In genomic region chr19:41177331-41177730, GRCm38 (mm10) we compare ENCODE assay signal across 23 mouse cellular contexts. TPM values are rescaled to one million over a fixed set of nuclear protein-coding genes. Genes with fewer than 3 reads are reported as not detected.
A peak's percentile ranks its signal among the peaks of the same experiment; 100 is the strongest.
DNase-seq lines count a peak whose midpoint lies in the region; ATAC-seq lines count a peak whose summit lies in the region.
"Had no signal": no experiment of that assay in that cellular context is flagged by ENCODE, and none has a peak within 500 bp of the region (broad histone marks: within the 10 kb centered on the region; RNA-seq: fewer than 3 reads in every experiment).

No protein-coding gene starts in this region.

- H3K36me3 ChIP-seq in forebrain, embryonic 11.5 days (ENCODE audit: control insufficient read depth, insufficient read depth, low read length), result no peaks in the 10 kb centered on the region
- H3K36me3 ChIP-seq in forebrain, embryonic 13.5 days (ENCODE audit: poor library complexity, severe bottlenecking), result no peaks in the 10 kb centered on the region
- no peaks in the 10 kb centered on the region for H3K36me3 ChIP-seq in embryonic facial prominence, embryonic 14.5 days (ENCODE audit: control insufficient read depth, insufficient read depth, low read length)
- H3K36me3 ChIP-seq in midbrain, embryonic 14.5 days (ENCODE audit: control insufficient read depth, insufficient read depth, low read length), result no peaks in the 10 kb centered on the region
- H3K36me3 ChIP-seq: heart, embryonic 13.5 days; limb, embryonic 15.5 days; liver, embryonic 15.5 days; neural tube, embryonic 12.5 days had no signal

- no peak overlapping the region for H3K27ac ChIP-seq in forebrain, embryonic 11.5 days (ENCODE audit: low read depth, low read length)
- no peak overlapping the region for H3K27ac ChIP-seq in forebrain, embryonic 13.5 days
- no peak overlapping the region for H3K27ac ChIP-seq in embryonic facial prominence, embryonic 14.5 days (replicated peaks; ENCODE audit: low read depth, low read length)
- H3K27ac ChIP-seq in midbrain, embryonic 14.5 days (replicated peaks; ENCODE audit: low read depth, low read length), result no peak overlapping the region
- H3K27ac ChIP-seq: heart, embryonic 13.5 days; limb, embryonic 15.5 days; liver, embryonic 15.5 days; neural tube, embryonic 12.5 days had no signal

- 2% methylated on average over 6 of the region's 6 CpGs for WGBS in forebrain, embryonic 11.5 days
- 1% methylated on average over 6 of the region's 6 CpGs for WGBS in forebrain, embryonic 13.5 days
- WGBS in embryonic facial prominence, embryonic 14.5 days, result 39% methylated on average over 6 of the region's 6 CpGs
- 7% methylated on average over 6 of the region's 6 CpGs for WGBS in midbrain, embryonic 14.5 days

- no peak overlapping the region for H3K9ac ChIP-seq in forebrain, embryonic 11.5 days (ENCODE audit: low read length)
- H3K9ac ChIP-seq in forebrain, embryonic 13.5 days, result no peak overlapping the region
- no peak overlapping the region for H3K9ac ChIP-seq in embryonic facial prominence, embryonic 14.5 days (ENCODE audit: low read depth, low read length)
- 0 out of 2 replicates have a peak overlapping the region, but pooled peaks have one; percentile 3 for H3K9ac ChIP-seq in midbrain, embryonic 14.5 days (replicated peaks; ENCODE audit: low read length)
- H3K9ac ChIP-seq: heart, embryonic 13.5 days; limb, embryonic 15.5 days; liver, embryonic 15.5 days; neural tube, embryonic 12.5 days had no signal

- H3K27me3 ChIP-seq in forebrain, embryonic 11.5 days (ENCODE audit: control insufficient read depth, insufficient read depth, low read length), result peaks cover 95% of the 10 kb centered on the region
- peaks cover 100% of the 10 kb centered on the region for H3K27me3 ChIP-seq in forebrain, embryonic 13.5 days
- H3K27me3 ChIP-seq in embryonic facial prominence, embryonic 14.5 days (replicated peaks; ENCODE audit: control insufficient read depth, insufficient read depth, low read length), result no peaks in the 10 kb centered on the region
- H3K27me3 ChIP-seq in midbrain, embryonic 14.5 days (ENCODE audit: control insufficient read depth, insufficient read depth, low read length), result peaks cover 80% of the 10 kb centered on the region
- H3K27me3 ChIP-seq: liver, embryonic 15.5 days; neural tube, embryonic 12.5 days had no signal

- H3K9me3 ChIP-seq in forebrain, embryonic 11.5 days (ENCODE audit: control insufficient read depth, low read length), result no peaks in the 10 kb centered on the region
- H3K9me3 ChIP-seq in forebrain, embryonic 13.5 days (replicated peaks), result no peaks in the 10 kb centered on the region
- H3K9me3 ChIP-seq in embryonic facial prominence, embryonic 14.5 days (ENCODE audit: control insufficient read depth, low read length), result no peaks in the 10 kb centered on the region
- H3K9me3 ChIP-seq in midbrain, embryonic 14.5 days (ENCODE audit: control insufficient read depth, low read length), result no peaks in the 10 kb centered on the region
- H3K9me3 ChIP-seq: heart, embryonic 13.5 days; limb, embryonic 15.5 days; liver, embryonic 15.5 days; neural tube, embryonic 12.5 days had no signal

- peak; percentile 72; the same call in 1 of the 2 replicates for ATAC-seq in forebrain, embryonic 11.5 days (replicated peaks; ENCODE audit: low FRiP score)
- ATAC-seq in forebrain, embryonic 13.5 days, result no peak
- ATAC-seq in embryonic facial prominence, embryonic 14.5 days (ENCODE audit: low read depth), result 0 out of 2 replicates have a peak, but pooled peaks have one; percentile 33
- ATAC-seq in midbrain, embryonic 14.5 days (ENCODE audit: low FRiP score, low TSS enrichment), result peak; percentile 40; the same call in 1 of the 2 replicates
- no peak for ATAC-seq in activated CD4-positive, CD25-positive, alpha-beta regulatory T cell, adult 4 months

- no peak overlapping the region for H3K4me3 ChIP-seq in forebrain, embryonic 11.5 days (ENCODE audit: low read depth, low read length)
- H3K4me3 ChIP-seq in forebrain, embryonic 13.5 days, result no peak overlapping the region
- no peak overlapping the region for H3K4me3 ChIP-seq in embryonic facial prominence, embryonic 14.5 days (ENCODE audit: low read depth, low read length)
- H3K4me3 ChIP-seq in midbrain, embryonic 14.5 days (replicated peaks; ENCODE audit: low read depth, low read length), result no peak overlapping the region
- H3K4me3 ChIP-seq: erythroblast, embryonic 14.5 days; heart, embryonic 13.5 days; limb, embryonic 15.5 days; liver, embryonic 15.5 days; neural tube, embryonic 12.5 days had no signal

- H3K4me1 ChIP-seq in forebrain, embryonic 11.5 days (replicated peaks; ENCODE audit: control insufficient read depth, insufficient read depth, low read length), result peaks cover 3% of the 10 kb centered on the region; the same call in 1 of the 2 replicates
- H3K4me1 ChIP-seq in forebrain, embryonic 13.5 days, result peaks cover 5% of the 10 kb centered on the region; the same call in 1 of the 2 replicates
- H3K4me1 ChIP-seq in embryonic facial prominence, embryonic 14.5 days (ENCODE audit: control insufficient read depth, insufficient read depth, low read length), result no peaks in the 10 kb centered on the region
- peaks cover 14% of the 10 kb centered on the region for H3K4me1 ChIP-seq in midbrain, embryonic 14.5 days (ENCODE audit: control insufficient read depth, insufficient read depth, low read length)
- H3K4me1 ChIP-seq: heart, embryonic 13.5 days; limb, embryonic 15.5 days; liver, embryonic 15.5 days; neural tube, embryonic 12.5 days had no signal

- DNase-seq in forebrain, embryonic 11.5 days (ENCODE audit: low spot score), result peak; percentile 56
- peak; percentile 38 for DNase-seq in embryonic facial prominence, embryonic 14.5 days (ENCODE audit: low spot score)
- peak; percentile 75 for DNase-seq in midbrain, embryonic 14.5 days
- peak; percentile 39 for DNase-seq in retina, postnatal 7 days (ENCODE audit: low read depth, low spot score)
- DNase-seq in adrenal gland, postnatal 4 days (ENCODE audit: low spot score in 2 of 2), result no peak
- DNase-seq: gastrocnemius, postnatal 14 days; heart, adult 18-20 months; kidney, adult 2 months; kidney, postnatal 10 days; layer of hippocampus, postnatal 36 days; right cerebral cortex, postnatal 14 days; spleen, adult 18-20 months; thymus, postnatal 4 days had no signal

- no peak overlapping the region for H3K4me2 ChIP-seq in forebrain, embryonic 11.5 days (ENCODE audit: low read depth, low read length, severe bottlenecking)
- H3K4me2 ChIP-seq in forebrain, embryonic 13.5 days, result no peak overlapping the region
- no peak overlapping the region for H3K4me2 ChIP-seq in embryonic facial prominence, embryonic 14.5 days (ENCODE audit: low read depth, low read length)
- H3K4me2 ChIP-seq in midbrain, embryonic 14.5 days (ENCODE audit: low read length), result no peak overlapping the region
- H3K4me2 ChIP-seq: heart, embryonic 13.5 days; limb, embryonic 15.5 days; liver, embryonic 15.5 days; neural tube, embryonic 12.5 days had no signal

RNA-seq across cellular contexts. Expression of gene Tll2, which starts 29.3 kb away (rescaled TPM):
- polyA plus RNA-seq in forebrain, embryonic 11.5 days (2014; fragmentation: Nextera tagmentation; extraction: Ambion mirVana), result 0.95 and 1.1 TPM in 2 replicates
- polyA plus RNA-seq in forebrain, embryonic 13.5 days (2015; fragmentation: Nextera tagmentation; extraction: Ambion mirVana), result 0.89 and 1.1 TPM in 2 replicates
- polyA plus RNA-seq in embryonic facial prominence, embryonic 14.5 days (2014; fragmentation: Nextera tagmentation; extraction: Ambion mirVana), result 0.82 and 1.2 TPM in 2 replicates
- polyA plus RNA-seq in midbrain, embryonic 14.5 days (2014; fragmentation: Nextera tagmentation; extraction: Ambion mirVana), result 1.1 and 1.8 TPM in 2 replicates
- total RNA-seq in adrenal gland, postnatal 4 days (2021), result under 1 TPM; 0.11 to 0.53 TPM
- not detected for polyA plus RNA-seq in activated CD4-positive, CD25-positive, alpha-beta regulatory T cell, adult 4 months (2017; shearing (Covaris generic))
- total RNA-seq: hematopoietic stem cell, adult 5-6 weeks; monocyte, adult 5-6 weeks had no signal
- polyA plus RNA-seq: erythroblast, embryonic 14.5 days; liver, embryonic 15.5 days; lung, embryonic 16.5 days had no signal

Comparison
In these comparisons a context has a peak if more than half of its experiments do, and no peak if none do; other contexts are left out.
1. ATAC-seq: peak in forebrain, embryonic 11.5 days (single experiment), embryonic facial prominence, embryonic 14.5 days (single experiment) and midbrain, embryonic 14.5 days (single experiment); none in forebrain, embryonic 13.5 days (single experiment) and activated CD4-positive, CD25-positive, alpha-beta regulatory T cell, adult 4 months (single experiment).
2. DNase-seq: peak in forebrain, embryonic 11.5 days (single experiment), embryonic facial prominence, embryonic 14.5 days (single experiment), midbrain, embryonic 14.5 days (single experiment) and retina, postnatal 7 days (single experiment); none in adrenal gland, postnatal 4 days (0 of 2).